Mouse (Mus musculus): ENCODE data around the gene Zfp607a. TPM values are rescaled to one million over a fixed set of nuclear protein-coding genes. Genes with fewer than 3 reads are reported as not detected.

Zfp607a gene
- polyA plus RNA-seq (2014; fragmentation: Nextera tagmentation; extraction: Ambion mirVana), result 4.3 and 5.0 TPM in 2 replicates

GRCm38 (mm10) chr7:27857227-27857626, at the start of gene Zfp607a:
Zfp607a (plus strand) TSS chr7:27857527.
- Histone ChIP-seq H3K4me1 (replicated peaks; ENCODE audit: control insufficient read depth, insufficient read depth, low read length) (peaks cover 12% of the 10 kb centered on the region), H3K27me3 (replicated peaks; ENCODE audit: control insufficient read depth, insufficient read depth, low read length) (no peaks in the 10 kb centered on the region), H3K4me2 (ENCODE audit: low read length) (no peak within 1 kb of the TSS), H3K9me3 (ENCODE audit: control insufficient read depth, low read length) (no peaks in the 10 kb centered on the region), H3K9ac (ENCODE audit: low read length) (no peak within 1 kb of the TSS), H3K4me3 (ENCODE audit: low read depth, low read length) (no peak within 1 kb of the TSS), H3K36me3 (ENCODE audit: control insufficient read depth, insufficient read depth, low read length) (peaks cover 7% of the 10 kb centered on the region), H3K27ac (ENCODE audit: low read depth) (no peak within 1 kb of the TSS)
- ATAC-seq (replicated peaks; ENCODE audit: low FRiP score, low TSS enrichment, low read depth), result no peak
- WGBS, result 95% methylated on average over 1 of the region's 1 CpGs
- no peak for DNase-seq (ENCODE audit: low spot score)

- WGBS, result 96% methylated on average over 7 of the region's 7 CpGs
- no peak for ATAC-seq (replicated peaks; ENCODE audit: low FRiP score, low TSS enrichment, low read depth)
- Histone ChIP-seq H3K4me2 (ENCODE audit: low read length) (no peak overlapping the region), H3K27me3 (replicated peaks; ENCODE audit: control insufficient read depth, insufficient read depth, low read length) (no peaks in the 10 kb centered on the region), H3K36me3 (ENCODE audit: control insufficient read depth, insufficient read depth, low read length) (peaks cover 44% of the 10 kb centered on the region), H3K4me3 (ENCODE audit: low read depth, low read length) (no peak overlapping the region), H3K9ac (ENCODE audit: low read length) (no peak overlapping the region), H3K4me1 (replicated peaks; ENCODE audit: control insufficient read depth, insufficient read depth, low read length) (no peaks in the 10 kb centered on the region), H3K27ac (ENCODE audit: low read depth) (no peak overlapping the region), H3K9me3 (ENCODE audit: control insufficient read depth, low read length) (no peaks in the 10 kb centered on the region)
- DNase-seq (ENCODE audit: low spot score), result no peak
Measured at GRCm38 (mm10) chr7:27818526-27819110, 38.7 kb upstream of the Zfp607a start.

- Histone ChIP-seq H3K4me2 (ENCODE audit: low read length) (no peak overlapping the region), H3K4me1 (replicated peaks; ENCODE audit: control insufficient read depth, insufficient read depth, low read length) (no peaks in the 10 kb centered on the region), H3K27ac (ENCODE audit: low read depth) (no peak overlapping the region), H3K36me3 (ENCODE audit: control insufficient read depth, insufficient read depth, low read length) (peaks cover 30% of the 10 kb centered on the region), H3K4me3 (ENCODE audit: low read depth, low read length) (no peak overlapping the region), H3K9me3 (ENCODE audit: control insufficient read depth, low read length) (peaks cover 5% of the 10 kb centered on the region), H3K9ac (ENCODE audit: low read length) (no peak overlapping the region), H3K27me3 (replicated peaks; ENCODE audit: control insufficient read depth, insufficient read depth, low read length) (no peaks in the 10 kb centered on the region)
- ATAC-seq (replicated peaks; ENCODE audit: low FRiP score, low TSS enrichment, low read depth) (no peak), DNase-seq (ENCODE audit: low spot score) (no peak)
Measured at GRCm38 (mm10) chr7:27822611-27823010, 34.7 kb upstream of the Zfp607a start.

DNA sequence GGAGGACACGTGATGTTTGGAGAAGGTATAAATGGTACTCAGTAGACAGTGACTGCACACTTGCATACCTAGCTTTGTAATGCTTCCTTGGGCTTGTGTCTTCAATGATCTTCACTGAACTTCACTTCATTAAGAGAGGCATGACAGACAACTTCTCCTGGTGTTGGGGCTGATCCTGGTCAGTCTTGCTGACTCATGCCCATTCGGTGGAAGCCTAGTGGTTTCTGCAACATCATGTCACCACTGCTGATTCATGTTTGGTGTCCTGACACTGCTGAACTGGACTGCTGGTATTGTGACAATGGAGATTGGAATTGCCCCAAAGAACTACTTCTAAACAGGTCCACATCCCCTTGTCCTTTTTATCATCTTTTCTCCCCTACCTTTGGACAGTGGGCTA, 23.2 kb upstream of the Zfp607a start:
- no peak for DNase-seq (ENCODE audit: low spot score)
- Histone ChIP-seq H3K27me3 (replicated peaks; ENCODE audit: control insufficient read depth, insufficient read depth, low read length) (no peaks in the 10 kb centered on the region), H3K4me1 (replicated peaks; ENCODE audit: control insufficient read depth, insufficient read depth, low read length) (0 out of 2 replicates have a peak, but pooled peaks cover 2% of the 10 kb centered on the region), H3K4me3 (ENCODE audit: low read depth, low read length) (no peak overlapping the region), H3K36me3 (ENCODE audit: control insufficient read depth, insufficient read depth, low read length) (no peaks in the 10 kb centered on the region), H3K27ac (ENCODE audit: low read depth) (no peak overlapping the region), H3K9ac (ENCODE audit: low read length) (no peak overlapping the region), H3K9me3 (ENCODE audit: control insufficient read depth, low read length) (no peaks in the 10 kb centered on the region), H3K4me2 (ENCODE audit: low read length) (no peak overlapping the region)
- no peak for ATAC-seq (replicated peaks; ENCODE audit: low FRiP score, low TSS enrichment, low read depth)
- WGBS, result 92% methylated on average over 2 of the region's 2 CpGs

DNA sequence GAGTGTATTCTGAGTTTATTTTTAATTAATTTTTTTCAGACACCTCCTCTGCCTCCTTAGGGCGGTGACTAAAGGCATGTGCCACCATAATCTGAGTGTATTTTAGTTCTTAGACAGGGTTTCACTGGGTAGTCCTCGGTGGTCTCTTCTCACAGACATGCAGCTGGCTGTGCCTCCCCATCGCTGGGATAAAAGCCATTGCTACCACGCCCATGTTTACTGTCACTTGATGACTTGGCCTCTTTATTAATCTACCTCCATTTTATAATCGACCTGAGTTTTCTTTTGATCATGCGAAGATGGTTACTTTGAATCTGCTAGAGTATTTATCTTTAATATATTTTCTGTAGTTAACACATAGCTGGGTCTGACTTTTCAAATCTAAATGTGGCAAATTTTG, 19.4 kb upstream of the Zfp607a start:
- H3K27ac ChIP-seq (ENCODE audit: low read depth), result peak overlapping the region; percentile 79
- H3K9me3 ChIP-seq (ENCODE audit: control insufficient read depth, low read length), result no peaks in the 10 kb centered on the region
- H3K36me3 ChIP-seq (ENCODE audit: control insufficient read depth, insufficient read depth, low read length), result no peaks in the 10 kb centered on the region
- peak overlapping the region; percentile 74 for H3K4me2 ChIP-seq (ENCODE audit: low read length)
- ATAC-seq (replicated peaks; ENCODE audit: low FRiP score, low TSS enrichment, low read depth) (no peak; the same call in 1 of the 2 replicates), DNase-seq (ENCODE audit: low spot score) (no peak)
- H3K4me1 ChIP-seq (replicated peaks; ENCODE audit: control insufficient read depth, insufficient read depth, low read length), result 0 out of 2 replicates have a peak, but pooled peaks cover 3% of the 10 kb centered on the region
- no peaks in the 10 kb centered on the region for H3K27me3 ChIP-seq (replicated peaks; ENCODE audit: control insufficient read depth, insufficient read depth, low read length)
- peak overlapping the region; percentile 66 for H3K9ac ChIP-seq (ENCODE audit: low read length)
- WGBS, result 28% methylated on average over 6 of the region's 6 CpGs
- peak overlapping the region; percentile 60 for H3K4me3 ChIP-seq (ENCODE audit: low read depth, low read length)

GRCm38 (mm10) chr7:27838323-27839249, 18.7 kb upstream of the Zfp607a start, which contains the start of gene Zfp59:
Zfp59 (plus strand) TSS chr7:27838607.
- peak; percentile 89 for DNase-seq (ENCODE audit: low spot score)
- H3K36me3 ChIP-seq (ENCODE audit: control insufficient read depth, insufficient read depth, low read length), result no peaks in the 10 kb centered on the region
- no peaks in the 10 kb centered on the region for H3K9me3 ChIP-seq (ENCODE audit: control insufficient read depth, low read length)
- 3% methylated on average over 34 of the region's 34 CpGs for WGBS
- 0 out of 2 replicates have a peak, but pooled peaks cover 3% of the 10 kb centered on the region for H3K4me1 ChIP-seq (replicated peaks; ENCODE audit: control insufficient read depth, insufficient read depth, low read length)
- peak within 1 kb of the TSS; percentile 74 for H3K4me2 ChIP-seq (ENCODE audit: low read length)
- ATAC-seq (replicated peaks; ENCODE audit: low FRiP score, low TSS enrichment, low read depth), result peak; percentile 97
- peak within 1 kb of the TSS; percentile 60 for H3K4me3 ChIP-seq (ENCODE audit: low read depth, low read length)
- H3K27ac ChIP-seq (ENCODE audit: low read depth), result peak within 1 kb of the TSS; percentile 79
- peak within 1 kb of the TSS; percentile 66 for H3K9ac ChIP-seq (ENCODE audit: low read length)
- no peaks in the 10 kb centered on the region for H3K27me3 ChIP-seq (replicated peaks; ENCODE audit: control insufficient read depth, insufficient read depth, low read length)

- H3K4me3 ChIP-seq (ENCODE audit: low read depth, low read length), result no peak overlapping the region
- DNase-seq (ENCODE audit: low spot score), result no peak
- ATAC-seq (replicated peaks; ENCODE audit: low FRiP score, low TSS enrichment, low read depth), result no peak
- no peaks in the 10 kb centered on the region for H3K9me3 ChIP-seq (ENCODE audit: control insufficient read depth, low read length)
- peaks cover 4% of the 10 kb centered on the region; the same call in 1 of the 2 replicates for H3K36me3 ChIP-seq (ENCODE audit: control insufficient read depth, insufficient read depth, low read length)
- 0 out of 2 replicates have a peak, but pooled peaks cover 3% of the 10 kb centered on the region for H3K4me1 ChIP-seq (replicated peaks; ENCODE audit: control insufficient read depth, insufficient read depth, low read length)
- 94% methylated on average over 7 of the region's 7 CpGs for WGBS
- H3K27me3 ChIP-seq (replicated peaks; ENCODE audit: control insufficient read depth, insufficient read depth, low read length), result no peaks in the 10 kb centered on the region
- H3K4me2 ChIP-seq (ENCODE audit: low read length), result peak overlapping the region; percentile 74; the same call in 1 of the 2 replicates
- H3K27ac ChIP-seq (ENCODE audit: low read depth), result no peak overlapping the region
- no peak overlapping the region for H3K9ac ChIP-seq (ENCODE audit: low read length)
Measured at GRCm38 (mm10) chr7:27839596-27839995, 17.7 kb upstream of the Zfp607a start.

DNA sequence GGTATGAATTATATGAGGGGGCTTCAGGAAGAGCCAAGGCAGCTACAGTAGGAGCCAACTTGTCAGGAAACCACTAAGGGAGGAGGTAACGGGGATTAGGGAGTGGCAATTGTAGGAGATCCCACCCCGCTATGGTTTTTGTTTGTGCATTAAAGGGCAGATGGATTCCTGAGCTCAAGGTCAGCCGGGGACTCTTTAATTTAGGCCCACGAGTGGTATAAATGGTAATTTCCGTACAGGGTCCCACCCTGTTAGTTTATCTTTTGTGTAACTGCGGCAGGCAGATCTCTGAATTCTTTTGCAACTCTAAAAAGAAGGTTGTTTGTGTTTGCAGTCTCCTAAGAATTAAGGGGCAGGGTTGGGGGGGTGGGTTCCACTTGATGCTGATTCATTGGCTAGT, 17.2 kb upstream of the Zfp607a start:
- DNase-seq (ENCODE audit: low spot score), result no peak
- WGBS, result 89% methylated on average over 6 of the region's 6 CpGs

More for the DNA sequence above, 17.2 kb upstream of the Zfp607a start:
- no peak overlapping the region for H3K4me3 ChIP-seq (ENCODE audit: low read depth, low read length)
- H3K9ac ChIP-seq (ENCODE audit: low read length), result no peak overlapping the region
- no peak for ATAC-seq (replicated peaks; ENCODE audit: low FRiP score, low TSS enrichment, low read depth)
- H3K27ac ChIP-seq (ENCODE audit: low read depth), result no peak overlapping the region
- no peaks in the 10 kb centered on the region for H3K27me3 ChIP-seq (replicated peaks; ENCODE audit: control insufficient read depth, insufficient read depth, low read length)
- H3K36me3 ChIP-seq (ENCODE audit: control insufficient read depth, insufficient read depth, low read length), result peaks cover 9% of the 10 kb centered on the region; the same call in 1 of the 2 replicates
- H3K4me2 ChIP-seq (ENCODE audit: low read length), result no peak overlapping the region
- no peaks in the 10 kb centered on the region for H3K9me3 ChIP-seq (ENCODE audit: control insufficient read depth, low read length)
- 0 out of 2 replicates have a peak, but pooled peaks cover 3% of the 10 kb centered on the region for H3K4me1 ChIP-seq (replicated peaks; ENCODE audit: control insufficient read depth, insufficient read depth, low read length)
